Mouse (Mus musculus): ENCODE data around the gene Cish. TPM values are rescaled to one million over a fixed set of nuclear protein-coding genes. Genes with fewer than 3 reads are reported as not detected.
"Not testable (repeated sequence)": the region's sequence is repeated elsewhere in the genome, so short reads cannot be mapped to it uniquely, and the experiment has no call there.

Cish gene
- total RNA-seq, 2 experiments from 2014 or later = 3.8 to 3.9 TPM

DNA sequence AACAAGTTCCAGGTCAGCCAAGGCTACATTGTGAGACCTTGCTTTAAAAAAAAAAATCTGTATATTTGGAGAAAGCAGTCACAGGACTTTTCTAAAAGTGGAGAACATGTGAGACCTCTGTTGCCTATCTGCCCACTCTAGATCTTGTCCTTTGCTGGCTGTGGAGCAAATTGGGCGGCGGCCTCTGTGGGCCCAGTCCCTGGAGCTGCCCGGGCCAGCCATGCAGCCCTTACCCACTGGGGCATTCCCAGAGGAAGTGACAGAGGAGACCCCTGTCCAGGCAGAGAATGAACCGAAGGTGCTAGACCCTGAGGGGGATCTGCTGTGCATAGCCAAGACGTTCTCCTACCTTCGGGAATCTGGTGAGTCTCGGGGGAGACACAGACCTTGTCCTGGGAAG is 4.0 kb downstream of the Cish start:
- no peak for DNase-seq

DNA sequence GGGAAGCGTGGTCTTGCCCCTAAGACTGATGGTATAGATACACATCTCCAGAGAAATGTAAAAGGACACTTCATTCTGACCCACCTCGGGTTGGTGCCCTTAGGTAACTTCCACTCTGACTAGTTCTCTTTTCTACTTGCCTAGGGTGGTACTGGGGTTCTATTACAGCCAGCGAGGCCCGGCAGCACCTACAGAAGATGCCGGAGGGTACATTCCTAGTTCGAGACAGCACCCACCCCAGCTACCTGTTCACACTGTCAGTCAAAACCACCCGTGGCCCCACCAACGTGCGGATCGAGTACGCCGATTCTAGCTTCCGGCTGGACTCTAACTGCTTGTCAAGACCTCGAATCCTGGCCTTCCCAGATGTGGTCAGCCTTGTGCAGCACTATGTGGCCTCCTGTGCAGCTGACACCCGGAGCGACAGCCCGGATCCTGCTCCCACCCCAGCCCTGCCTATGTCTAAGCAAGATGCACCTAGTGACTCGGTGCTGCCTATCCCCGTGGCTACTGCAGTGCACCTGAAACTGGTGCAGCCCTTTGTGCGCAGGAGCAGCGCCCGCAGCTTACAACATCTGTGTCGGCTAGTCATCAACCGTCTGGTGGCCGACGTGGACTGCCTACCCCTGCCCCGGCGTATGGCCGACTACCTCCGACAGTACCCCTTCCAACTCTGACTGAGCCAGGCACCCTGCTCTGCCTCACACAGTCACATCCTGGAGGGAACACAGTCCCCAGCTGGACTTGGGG is 4.6 kb downstream of the Cish start:
- no peak for DNase-seq

DNA sequence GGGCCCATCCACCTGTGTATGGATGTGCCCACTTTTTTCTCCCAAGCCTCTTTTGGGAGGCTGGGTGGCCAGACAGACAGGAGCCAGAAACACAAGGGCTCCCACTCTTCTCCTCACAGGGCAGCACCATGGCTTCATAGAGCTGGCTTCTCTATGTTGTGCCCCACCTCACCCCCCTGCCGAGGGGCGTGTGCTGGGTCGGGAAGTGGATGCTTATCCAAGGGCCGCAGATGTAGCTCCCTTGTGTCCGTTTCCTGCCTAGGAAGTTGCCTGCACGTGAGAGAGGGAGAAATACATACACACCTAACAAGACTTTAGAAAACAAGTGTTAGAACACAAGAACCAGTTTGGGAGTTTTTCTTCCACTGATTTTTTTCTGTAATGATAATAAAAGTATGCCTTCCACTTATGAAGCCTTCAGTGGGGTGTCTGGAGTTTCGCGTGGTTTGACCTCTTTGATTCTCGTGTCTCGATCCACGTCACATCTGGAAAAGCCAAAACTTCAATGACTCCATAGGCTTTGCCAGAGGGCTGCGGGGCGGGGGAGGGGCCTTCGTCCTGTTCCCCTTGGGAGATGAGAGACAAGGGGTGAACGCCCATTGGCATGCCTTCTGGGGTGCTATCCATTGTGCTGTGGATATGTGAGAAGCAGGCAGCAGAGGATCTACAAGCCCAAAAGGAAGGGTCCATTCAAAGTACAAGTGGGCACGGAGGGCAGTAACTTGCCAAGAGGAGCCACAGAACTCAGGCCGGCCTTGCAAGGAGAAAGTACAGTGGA is 5.9 kb downstream of the Cish start:
- no peak for DNase-seq

DNA sequence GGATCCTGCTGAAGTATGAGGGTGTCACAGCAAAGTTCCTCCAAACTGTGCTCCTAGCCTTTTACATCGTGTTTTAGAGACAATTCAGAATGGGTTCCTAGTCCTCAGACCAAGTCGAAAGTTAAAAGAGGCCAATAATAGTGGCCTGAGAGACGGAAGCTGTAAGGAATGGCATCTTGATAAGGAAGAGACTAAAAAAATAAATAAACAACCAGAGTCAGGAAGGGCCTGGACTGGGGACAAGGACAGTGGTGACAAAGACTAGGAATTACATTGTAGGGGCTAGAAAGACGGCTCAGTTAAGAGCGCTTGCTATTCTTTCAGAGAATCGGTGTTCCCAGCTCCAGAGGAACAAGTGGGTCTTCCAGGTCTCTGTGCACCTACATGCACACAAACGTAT is 6.8 kb downstream of the Cish start:
- no peak for DNase-seq

DNA sequence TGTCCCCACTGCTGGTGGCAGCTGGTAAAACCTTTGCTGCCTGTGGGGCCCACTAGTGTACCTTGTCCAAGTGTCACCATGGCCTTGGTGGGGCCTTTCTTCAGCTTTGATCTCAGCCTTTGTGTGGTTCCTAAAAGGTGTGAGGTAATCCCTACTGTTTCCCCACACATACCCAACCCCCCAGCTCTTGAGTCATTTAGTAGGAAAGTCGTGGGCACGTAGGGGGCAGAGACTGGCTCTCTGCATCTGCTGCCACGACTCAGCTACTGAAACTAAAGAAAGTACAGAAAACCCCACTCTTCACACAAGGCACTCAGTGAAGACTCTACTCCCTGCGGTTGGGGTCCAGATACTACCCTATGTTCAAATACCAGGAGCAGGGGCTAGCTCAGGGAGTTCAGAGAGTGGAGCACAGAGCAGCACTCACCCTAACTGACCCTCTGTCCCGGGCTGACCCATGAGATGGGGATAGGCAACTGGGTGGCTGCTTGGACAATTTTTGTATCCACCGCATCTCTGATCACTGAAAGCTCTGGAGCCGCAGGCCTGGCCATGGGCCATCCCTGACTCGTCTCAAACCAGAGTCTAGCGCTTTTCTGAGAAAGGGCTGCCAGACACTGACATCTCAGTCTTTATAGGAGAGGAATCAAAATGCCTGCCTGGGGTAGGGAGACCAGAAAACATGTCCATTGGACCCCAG is 7.4 kb downstream of the Cish start:
- no peak for DNase-seq

DNA sequence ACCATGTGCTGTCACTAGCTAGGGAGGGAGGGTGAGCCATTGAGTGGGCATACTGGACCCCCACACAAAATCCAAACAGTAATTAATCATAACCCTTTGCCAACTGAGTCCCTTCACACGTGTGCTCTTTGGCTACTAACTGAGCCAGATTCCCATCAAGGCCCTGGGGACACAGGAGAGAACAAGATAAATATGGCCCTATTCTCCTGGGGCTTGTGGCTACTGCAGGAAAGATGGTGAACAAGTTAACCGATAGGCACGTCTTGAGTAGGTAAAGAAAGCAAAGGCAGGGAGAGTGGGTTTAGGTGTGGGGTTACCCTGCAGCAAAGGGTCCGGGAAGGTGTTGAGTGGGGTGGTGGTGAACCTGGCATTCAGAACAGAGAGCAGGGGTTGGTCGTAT is 8.1 kb downstream of the Cish start:
- DNase-seq = no peak

- DNase-seq = no peak
Measured at GRCm38 (mm10) chr9:107304383-107304782, 8.6 kb downstream of the Cish start.

DNA sequence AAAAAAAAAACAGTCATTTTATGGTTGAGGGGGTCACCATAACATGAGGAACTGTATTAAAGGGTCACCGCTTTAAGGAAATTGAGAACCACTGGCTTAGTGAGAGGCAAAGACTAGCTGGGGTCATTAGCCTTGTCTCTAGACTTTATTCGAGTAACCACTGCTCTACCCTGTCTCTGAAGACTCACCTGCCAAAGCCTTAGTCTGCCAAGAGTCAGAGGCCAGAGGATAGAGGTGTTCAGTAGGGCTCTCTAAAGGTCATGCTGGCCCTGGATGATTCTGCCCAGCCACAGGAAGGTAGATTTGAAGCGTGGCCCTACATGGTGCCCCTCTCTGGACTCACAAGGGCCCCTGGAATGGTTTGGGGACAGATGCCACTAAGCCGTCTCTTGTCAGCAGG is 9.2 kb downstream of the Cish start:
- no peak for DNase-seq

- no peak for DNase-seq
Measured at GRCm38 (mm10) chr9:107305601-107306542, 10.0 kb downstream of the Cish start.

DNA sequence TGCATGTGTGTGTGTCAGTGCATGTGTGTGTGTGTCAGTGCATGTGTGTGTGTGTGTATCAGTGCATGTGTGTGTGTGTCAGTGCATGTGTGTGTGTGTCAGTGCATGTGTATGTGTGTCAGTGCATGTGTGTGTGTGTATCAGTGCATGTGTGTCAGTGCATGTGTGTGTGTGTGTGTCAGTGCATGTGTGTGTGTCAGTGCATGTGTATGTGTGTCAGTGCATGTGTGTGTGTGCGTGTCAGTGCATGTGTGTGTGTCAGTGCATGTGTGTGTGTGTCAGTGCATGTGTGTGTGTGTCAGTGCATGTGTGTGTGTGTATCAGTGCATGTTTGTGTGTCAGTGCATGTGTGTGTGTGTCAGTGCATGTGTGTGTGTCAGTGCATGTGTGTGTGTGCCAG is 10.8 kb downstream of the Cish start:
- not testable (repeated sequence) for DNase-seq

GRCm38 (mm10) chr9:107307099-107307872 is 11.5 kb downstream of the Cish start:
- DNase-seq = no peak

DNA sequence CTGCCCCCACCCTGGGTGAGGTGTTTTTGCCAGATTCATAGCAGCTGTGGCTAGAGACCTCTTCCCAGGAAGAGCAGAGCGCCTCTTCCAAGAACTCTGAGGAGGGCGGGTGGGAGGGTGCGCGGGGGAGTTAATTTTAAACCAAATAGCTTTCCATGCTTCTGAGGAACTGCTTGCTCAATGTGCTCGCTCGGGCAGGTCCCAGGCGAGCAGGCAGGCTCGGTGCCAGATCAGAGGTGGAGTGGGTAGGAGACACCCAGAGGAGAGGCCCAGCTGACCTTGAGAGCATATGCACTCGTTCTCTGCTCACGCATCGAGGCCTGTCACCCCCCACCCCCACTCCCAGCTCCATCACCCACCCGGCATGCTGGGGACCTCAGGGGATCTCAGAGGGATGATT is 12.1 kb downstream of the Cish start:
- no peak for DNase-seq

- no peak for DNase-seq
Measured at GRCm38 (mm10) chr9:107308346-107309000, 12.6 kb downstream of the Cish start.

DNA sequence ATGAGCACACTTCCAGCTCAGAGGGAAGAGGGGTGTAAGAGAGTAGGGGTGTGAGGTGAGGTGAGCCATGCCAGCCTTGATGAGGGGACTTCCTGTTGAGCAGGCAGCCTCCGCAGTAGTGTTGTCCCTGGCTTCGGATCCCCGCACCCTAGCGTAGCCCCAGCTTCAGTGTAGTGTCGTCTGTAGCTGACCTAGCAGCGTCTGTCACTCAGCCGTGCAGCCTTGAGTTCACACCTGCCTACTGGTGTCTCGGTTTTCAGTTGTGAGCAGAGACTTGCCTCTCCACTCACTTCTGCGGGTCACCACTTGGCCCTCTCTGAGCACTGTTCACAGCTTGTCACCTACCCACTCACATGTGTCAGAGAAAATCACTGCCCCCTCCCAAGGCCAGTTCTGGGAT is 13.3 kb downstream of the Cish start:
- DNase-seq = no peak

DNA sequence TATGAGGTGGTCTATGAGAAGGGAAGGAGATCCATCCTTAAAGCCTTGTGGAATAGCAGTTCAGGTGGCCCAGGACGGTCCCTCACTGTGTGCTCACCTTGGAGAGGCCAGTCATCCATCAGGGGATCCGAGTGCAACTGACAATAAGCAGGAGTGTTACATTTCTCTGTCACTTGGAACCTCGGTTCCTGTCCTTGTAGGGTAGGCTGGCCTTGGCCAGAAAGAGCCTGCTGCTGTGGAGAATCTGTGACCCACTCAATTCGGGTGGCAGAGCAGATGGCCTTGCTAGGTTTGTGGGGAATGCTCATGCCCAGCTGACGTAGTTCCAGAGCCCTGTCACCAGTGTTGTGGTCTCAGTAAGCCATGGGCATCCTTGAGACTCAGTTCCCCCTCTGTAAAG is 13.8 kb downstream of the Cish start:
- DNase-seq = no peak

DNA sequence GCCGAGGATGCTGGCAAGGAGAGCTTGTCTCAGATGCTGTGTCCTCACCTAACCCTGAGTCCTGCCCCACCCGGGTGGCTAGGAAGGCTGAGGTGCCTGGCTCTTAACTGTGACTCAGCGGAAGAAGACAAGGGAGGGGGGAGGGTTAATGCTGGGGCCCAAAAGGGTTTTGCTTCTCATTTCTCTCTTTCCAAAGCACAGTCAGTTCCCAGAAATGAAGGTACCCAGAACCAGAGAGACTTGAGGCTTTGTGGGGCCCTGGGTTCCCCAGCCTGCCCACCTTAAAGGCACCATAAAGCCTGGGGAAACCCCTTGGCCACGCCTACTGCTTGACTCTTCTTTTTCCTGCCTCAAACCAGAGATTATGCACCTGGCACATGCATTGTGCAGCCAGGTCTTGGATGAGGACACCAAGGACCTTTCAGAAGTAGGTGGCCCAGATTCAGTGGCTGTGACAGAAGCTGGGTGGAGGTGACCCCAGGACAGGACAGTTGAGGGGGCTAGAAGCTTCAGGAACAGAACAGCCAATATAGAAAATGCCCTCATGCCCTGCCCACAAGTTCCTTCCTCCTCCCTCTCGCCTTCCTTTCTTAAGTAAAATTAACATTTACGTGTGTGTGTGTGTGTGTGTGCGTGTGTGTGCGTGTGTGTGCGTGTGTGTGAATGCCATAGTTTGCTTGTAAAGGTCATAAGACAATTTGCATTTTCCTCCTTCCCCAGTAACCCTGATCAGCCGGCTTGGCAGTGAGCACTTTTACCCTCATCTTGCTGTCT is 17.2 kb downstream of the Cish start:
- DNase-seq = no peak

DNA sequence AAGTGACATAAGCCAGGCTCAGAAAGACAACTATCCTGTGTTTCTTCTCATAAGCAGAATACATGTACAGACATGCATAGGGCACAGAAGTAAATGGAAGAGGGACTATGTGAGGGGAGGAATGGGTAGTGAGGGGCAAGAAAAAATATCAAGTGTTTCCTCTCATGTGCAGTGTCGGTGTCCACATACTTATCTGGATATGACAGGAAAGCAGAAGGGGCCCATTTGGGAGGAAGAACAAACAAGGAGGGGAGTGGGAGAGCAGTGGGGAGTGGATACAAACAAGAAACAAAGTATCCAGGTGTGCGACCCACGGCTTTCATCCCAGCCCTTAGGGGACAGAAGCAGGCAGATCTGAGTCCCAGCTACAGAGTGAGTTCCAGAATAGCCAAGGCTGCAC is 18.1 kb downstream of the Cish start:
- no peak for DNase-seq

- no peak for DNase-seq
Measured at GRCm38 (mm10) chr9:107315791-107316190, 20.0 kb downstream of the Cish start.

DNA sequence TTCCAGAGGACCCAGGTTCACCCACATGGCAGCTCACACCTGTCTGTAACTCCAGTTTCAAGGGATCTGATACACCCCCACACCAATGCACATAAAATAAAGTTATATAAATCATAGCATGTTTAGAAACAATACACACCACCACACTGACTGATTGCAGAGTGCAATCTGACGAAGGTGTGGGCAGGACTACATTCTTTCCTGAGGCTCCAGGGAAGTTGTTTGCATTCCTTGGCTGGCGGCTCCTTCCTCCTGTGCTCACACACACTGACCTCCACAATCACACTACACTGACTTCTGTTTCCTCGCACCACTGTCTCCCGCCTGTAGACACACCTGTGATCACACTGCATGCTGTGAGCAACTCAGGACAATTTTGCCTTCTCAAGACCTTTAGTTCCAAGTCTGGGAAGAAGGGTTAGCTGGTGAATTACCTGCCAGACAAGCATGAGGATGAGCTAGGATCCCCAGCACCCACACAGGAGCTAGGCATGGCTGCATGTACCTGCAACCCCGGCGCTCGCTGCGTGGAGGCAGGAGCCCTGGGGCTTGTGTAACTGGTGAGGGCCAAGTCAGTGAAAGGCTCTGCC is 26.7 kb downstream of the Cish start:
- DNase-seq = no peak

- DNase-seq = peak; percentile 25 to 45
Measured at GRCm38 (mm10) chr9:107323558-107323957, 27.7 kb downstream of the Cish start.

All from layer of hippocampus, postnatal 36 days (tissue).